Mouse (Mus musculus) lung, embryonic 15.5 days (tissue): ENCODE data around the gene Ndufb3. TPM values are rescaled to one million over a fixed set of nuclear protein-coding genes. Genes with fewer than 3 reads are reported as not detected.
"Not testable (repeated sequence)": the region's sequence is repeated elsewhere in the genome, so short reads cannot be mapped to it uniquely, and the experiment has no call there.

Experiments
- ATAC-seq: fragments of 200-750 bp; cut with Nextera tagmentation; 2 replicates; pipeline ENCODE4 v1.8.0; 2017; ENCODE audit warnings: moderate number of reproducible peaks, borderline replicate concordance; ENCODE audit not compliant: low FRiP score, low TSS enrichment; ENCODE audit errors: extremely low read depth
- H3K27ac ChIP-seq: fragments of 300-500 bp; sonication (generic); 2 replicates; pipeline ENCODE4 v1.5.1; 2015; ENCODE audit warnings: moderate library complexity, mild to moderate bottlenecking, inconsistent platforms
- H3K27me3 ChIP-seq: fragments of 300-500 bp; sonication (generic); 2 replicates; pipeline ENCODE4 v1.6.1; 2015; ENCODE audit warnings: inconsistent platforms
- H3K36me3 ChIP-seq: fragments of 300-500 bp; sonication (generic); 2 replicates; pipeline ENCODE4 v1.6.1; 2015; ENCODE audit warnings: inconsistent platforms
- H3K4me1 ChIP-seq: fragments of 300-500 bp; sonication (generic); 2 replicates; pipeline ENCODE4 v1.6.1; 2015; ENCODE audit warnings: inconsistent platforms
- H3K4me2 ChIP-seq: fragments of 300-500 bp; sonication (generic); 2 replicates; pipeline ENCODE4 v1.6.1; 2015; ENCODE audit warnings: inconsistent platforms, mild to moderate bottlenecking, moderate library complexity
- H3K4me3 ChIP-seq: fragments of 300-500 bp; sonication (generic); 2 replicates; pipeline ENCODE4 v1.5.1; 2015; ENCODE audit warnings: mild to moderate bottlenecking, inconsistent platforms
- H3K9ac ChIP-seq: fragments of 300-500 bp; sonication (generic); 2 replicates; pipeline ENCODE4 v1.6.1; 2015; ENCODE audit warnings: inconsistent platforms
- H3K9me3 ChIP-seq: fragments of 300-500 bp; sonication (generic); 2 replicates; pipeline ENCODE4 v1.6.1; 2016; ENCODE audit warnings: inconsistent platforms
- WGBS: fragments of 180-500 bp; shearing (Covaris S2); methylation state at CpG from one replicate; pipeline ENCODE4 v1.1.7; 2015; 5-methylcytosine and 5-hydroxymethylcytosine counted together
- polyA plus RNA-seq: library from polyadenylated mRNA; unstranded; fragments of >200 nt; fragmentation: Nextera tagmentation; extraction: Ambion mirVana; gene quantifications from 2 replicates; pipeline ENCODE4 v1.2.1, GENCODE M21; 2015

The Ndufb3 gene
- 157 and 166 TPM in 2 replicates for polyA plus RNA-seq

DNA sequence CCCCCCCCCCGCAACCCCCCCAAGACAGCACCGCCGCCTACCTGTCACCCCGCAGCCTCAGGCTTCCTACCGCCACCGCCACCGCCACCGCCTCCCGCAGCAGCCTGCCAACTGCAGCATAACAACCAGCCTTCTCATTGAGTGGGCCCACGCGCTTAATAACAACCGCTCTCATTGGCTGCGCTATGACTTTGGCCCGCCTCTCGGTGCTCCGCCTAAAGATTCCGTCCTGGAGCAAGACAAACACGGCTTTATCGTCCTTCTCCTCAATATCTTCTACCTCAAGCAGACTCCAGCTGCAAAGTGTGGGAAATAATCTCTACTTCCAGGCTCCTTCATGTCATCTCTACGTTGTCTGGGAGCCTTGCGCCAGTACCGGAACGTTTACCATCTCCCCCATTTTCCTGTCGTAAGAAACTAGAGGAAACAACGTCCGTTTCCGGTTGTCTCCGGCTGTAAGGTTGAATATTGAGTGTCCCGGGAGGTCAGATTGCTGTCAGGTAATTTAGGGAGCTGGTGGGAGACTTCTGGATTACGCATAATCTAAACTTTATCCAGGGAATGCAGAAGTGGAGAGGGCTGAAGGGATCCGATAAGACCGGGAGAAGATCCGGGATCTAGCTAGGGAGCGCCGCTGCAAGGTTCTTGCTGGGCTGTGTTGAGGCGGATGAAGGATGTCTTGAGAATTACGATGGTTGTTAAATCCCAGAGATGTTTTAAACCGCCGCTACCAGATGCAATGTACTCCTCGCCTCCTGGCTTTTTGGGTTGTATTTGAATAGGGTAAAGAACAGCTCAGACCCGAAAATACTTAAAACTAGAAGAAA lies at the start of gene Ndufb3, which contains the start of gene Fam126b:
Ndufb3 (plus strand) TSS at position 214 of the 827 bp plus-strand sequence.
Fam126b (minus strand) TSS at position 153 of the 827 bp plus-strand sequence.
- H3K27ac ChIP-seq = peak within 1 kb of the TSS; percentile 79
- H3K4me3 ChIP-seq = peak within 1 kb of the TSS; percentile 69
- 0 out of 2 replicates have a peak, but pooled peaks cover 5% of the 10 kb centered on the region for H3K36me3 ChIP-seq
- peaks cover 17% of the 10 kb centered on the region for H3K4me1 ChIP-seq
- H3K27me3 ChIP-seq = no peaks in the 10 kb centered on the region
- H3K9me3 ChIP-seq = no peaks in the 10 kb centered on the region
- peak within 1 kb of the TSS; percentile 91 for H3K9ac ChIP-seq
- ATAC-seq = peak; percentile 96; the same call in 1 of the 2 replicates
- peak within 1 kb of the TSS; percentile 85 for H3K4me2 ChIP-seq
- under 1% methylated on average over 41 of the region's 41 CpGs for WGBS

DNA sequence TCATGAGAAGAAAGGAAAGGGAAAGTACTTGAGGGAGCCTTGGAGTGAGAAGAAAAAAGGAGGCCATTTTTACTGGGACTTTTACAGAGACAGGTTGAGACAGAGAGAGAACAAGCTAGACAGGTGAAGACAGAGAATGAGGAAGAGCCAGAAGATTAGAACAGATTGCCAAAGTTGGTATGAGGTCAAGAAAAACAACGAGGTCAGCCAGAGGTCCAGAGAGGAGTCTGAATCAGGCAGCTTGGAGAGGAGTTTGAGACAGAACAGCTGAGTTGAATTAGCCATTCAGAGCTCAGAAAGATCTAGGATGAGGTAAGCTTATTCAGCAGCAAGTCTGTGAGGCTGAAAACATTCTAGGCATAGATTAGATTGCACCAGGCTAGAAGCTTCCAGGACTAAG lies 44.8 kb upstream of the Ndufb3 start:
- ATAC-seq = no peak
- H3K4me2 ChIP-seq = no peak overlapping the region
- H3K27me3 ChIP-seq = no peaks in the 10 kb centered on the region
- no peaks in the 10 kb centered on the region for H3K4me1 ChIP-seq
- H3K4me3 ChIP-seq = no peak overlapping the region
- H3K27ac ChIP-seq = no peak overlapping the region
- H3K36me3 ChIP-seq = peaks cover 20% of the 10 kb centered on the region
- no peak overlapping the region for H3K9ac ChIP-seq
- 77% methylated on average over 1 of the region's 1 CpGs for WGBS
- no peaks in the 10 kb centered on the region for H3K9me3 ChIP-seq

- ATAC-seq = not testable (repeated sequence)
Observed at GRCm38 (mm10) chr1:58560370-58560769, 25.8 kb upstream of the Ndufb3 start.

GRCm38 (mm10) chr1:58562455-58562854 lies 23.7 kb upstream of the Ndufb3 start:
- Histone ChIP-seq H3K27me3 (no peaks in the 10 kb centered on the region), H3K4me2 (no peak overlapping the region), H3K36me3 (0 out of 2 replicates have a peak, but pooled peaks cover 6% of the 10 kb centered on the region), H3K4me1 (no peaks in the 10 kb centered on the region), H3K27ac (no peak overlapping the region), H3K9me3 (no peaks in the 10 kb centered on the region), H3K4me3 (no peak overlapping the region), H3K9ac (no peak overlapping the region)
- ATAC-seq = no peak
- WGBS = 89% methylated on average over 1 of the region's 1 CpGs

More at GRCm38 (mm10) chr1:58560370-58560769, 25.8 kb upstream of the Ndufb3 start:
- H3K4me2 ChIP-seq, H3K4me3 ChIP-seq, H3K36me3 ChIP-seq, H3K9me3 ChIP-seq, H3K9ac ChIP-seq, H3K27ac ChIP-seq, H3K27me3 ChIP-seq, H3K4me1 ChIP-seq: not testable (repeated sequence)
- WGBS = 84% methylated on average over 6 of the region's 6 CpGs

DNA sequence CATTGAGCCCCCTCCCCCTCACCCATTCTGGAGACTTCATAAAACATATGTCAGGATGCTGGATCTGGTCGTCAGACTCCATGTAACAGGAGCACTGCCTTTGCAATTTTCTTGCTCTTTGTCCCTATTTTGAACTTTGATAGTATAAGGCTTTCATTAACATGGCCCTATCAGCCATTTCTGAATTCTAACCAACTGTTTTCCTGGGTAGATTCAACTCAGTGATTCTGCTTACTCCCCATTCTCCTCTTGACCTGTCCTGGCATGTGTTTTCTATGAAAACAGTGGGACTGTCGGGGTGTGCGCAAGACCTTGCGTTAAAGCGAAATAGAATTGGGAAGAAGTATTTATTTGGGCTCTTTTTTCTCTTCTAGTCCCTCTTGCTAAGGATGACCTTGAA lies 21.2 kb upstream of the Ndufb3 start:
- no peak overlapping the region for H3K4me2 ChIP-seq
- H3K9ac ChIP-seq = no peak overlapping the region
- no peaks in the 10 kb centered on the region for H3K27me3 ChIP-seq
- H3K4me3 ChIP-seq = no peak overlapping the region
- H3K36me3 ChIP-seq = 0 out of 2 replicates have a peak, but pooled peaks cover 2% of the 10 kb centered on the region
- no peak overlapping the region for H3K27ac ChIP-seq
- no peaks in the 10 kb centered on the region for H3K9me3 ChIP-seq
- H3K4me1 ChIP-seq = no peaks in the 10 kb centered on the region
- 90% methylated on average over 5 of the region's 5 CpGs for WGBS
- ATAC-seq = no peak

DNA sequence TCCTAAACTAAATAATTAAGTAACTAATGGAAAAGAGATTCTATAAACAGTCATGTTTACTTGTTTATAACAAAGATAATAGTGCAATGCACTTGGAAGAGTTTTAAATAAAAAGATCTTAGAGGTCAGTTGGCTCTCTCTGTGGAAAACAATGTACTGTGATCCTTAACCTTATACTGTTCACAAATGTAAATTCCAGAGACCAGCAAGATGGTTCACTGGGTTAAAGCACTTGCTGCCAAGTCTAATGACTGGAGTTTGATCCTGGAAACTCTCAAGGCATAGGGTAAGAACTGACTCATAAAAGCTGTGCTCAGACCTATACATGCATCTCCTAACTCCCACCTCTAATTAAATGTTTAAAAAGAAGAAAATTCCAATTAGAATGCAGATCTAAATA lies 19.6 kb upstream of the Ndufb3 start:
- Histone ChIP-seq H3K27ac (no peak overlapping the region), H3K27me3 (no peaks in the 10 kb centered on the region), H3K4me3 (no peak overlapping the region), H3K4me1 (no peaks in the 10 kb centered on the region), H3K9ac (no peak overlapping the region), H3K4me2 (no peak overlapping the region), H3K9me3 (no peaks in the 10 kb centered on the region), H3K36me3 (no peaks in the 10 kb centered on the region)
- no peak; the same call in 1 of the 2 replicates for ATAC-seq

DNA sequence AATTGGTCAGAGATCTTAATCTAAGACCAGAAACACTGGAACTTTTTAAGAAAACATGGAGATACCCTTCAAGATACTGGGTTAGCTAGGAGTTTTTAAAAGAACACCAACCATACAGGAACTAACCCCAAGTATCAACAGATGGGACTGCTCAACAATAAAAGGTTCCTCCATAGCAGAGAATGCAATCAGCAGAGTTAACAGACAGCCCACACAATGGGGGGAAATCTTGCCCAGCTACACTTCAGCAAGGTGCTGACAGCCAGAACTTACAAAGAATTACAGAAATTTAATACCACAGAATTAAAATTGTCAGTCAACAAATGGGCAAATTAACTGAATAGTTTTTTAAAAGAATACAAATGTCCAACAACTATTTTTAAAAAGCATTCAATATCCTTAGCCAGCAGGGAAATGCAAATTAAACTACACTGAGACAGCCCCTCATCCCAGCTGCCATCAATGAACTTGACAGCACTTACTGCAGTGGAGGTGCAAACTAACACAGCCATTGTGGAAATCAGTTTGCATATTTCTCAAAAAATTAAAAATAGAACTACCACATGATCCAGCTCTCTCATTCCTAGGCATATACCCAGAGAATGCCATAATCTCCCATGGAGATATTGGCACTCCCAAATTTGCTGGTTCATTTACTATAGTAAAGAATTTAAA lies 17.6 kb upstream of the Ndufb3 start:
- no peaks in the 10 kb centered on the region for H3K36me3 ChIP-seq
- no peaks in the 10 kb centered on the region for H3K4me1 ChIP-seq
- no peak overlapping the region for H3K9ac ChIP-seq
- H3K4me3 ChIP-seq = no peak overlapping the region
- no peak overlapping the region for H3K4me2 ChIP-seq
- no peaks in the 10 kb centered on the region for H3K9me3 ChIP-seq
- ATAC-seq = no peak
- no peak overlapping the region for H3K27ac ChIP-seq
- H3K27me3 ChIP-seq = no peaks in the 10 kb centered on the region

- Histone ChIP-seq H3K9me3 (no peaks in the 10 kb centered on the region), H3K9ac (no peak overlapping the region), H3K4me3 (no peak overlapping the region), H3K36me3 (no peaks in the 10 kb centered on the region), H3K27ac (no peak overlapping the region), H3K4me2 (no peak overlapping the region), H3K4me1 (no peaks in the 10 kb centered on the region), H3K27me3 (no peaks in the 10 kb centered on the region)
- ATAC-seq = no peak
- WGBS = 45% methylated on average over 4 of the region's 4 CpGs
Observed at GRCm38 (mm10) chr1:58570437-58570836, 15.7 kb upstream of the Ndufb3 start.

- Histone ChIP-seq H3K4me1 (peaks cover 5% of the 10 kb centered on the region; the same call in 1 of the 2 replicates), H3K9ac (no peak overlapping the region), H3K4me3 (no peak overlapping the region), H3K9me3 (no peaks in the 10 kb centered on the region), H3K36me3 (no peaks in the 10 kb centered on the region), H3K4me2 (no peak overlapping the region), H3K27me3 (no peaks in the 10 kb centered on the region), H3K27ac (no peak overlapping the region)
- WGBS = 91% methylated on average over 2 of the region's 2 CpGs
- no peak for ATAC-seq
Observed at GRCm38 (mm10) chr1:58579179-58579578, 7.0 kb upstream of the Ndufb3 start.

DNA sequence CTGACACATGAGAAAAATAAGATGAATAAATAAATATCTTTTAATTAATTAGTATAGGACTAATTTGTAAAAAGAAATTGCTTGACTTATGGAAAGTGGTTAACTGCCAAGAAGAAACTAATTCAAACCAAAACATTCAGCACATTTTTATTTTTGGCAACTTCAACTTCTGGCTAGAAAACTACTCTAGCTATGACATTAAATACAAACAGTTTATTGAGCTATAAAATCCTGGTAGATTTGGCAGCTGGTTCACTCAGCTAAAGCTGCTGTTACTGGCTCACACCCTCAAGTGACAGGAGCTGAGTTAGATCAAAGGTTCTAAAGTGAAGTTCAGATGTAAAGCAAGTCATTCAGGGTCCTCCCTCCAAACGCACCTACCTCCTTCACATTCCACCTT lies 3.6 kb upstream of the Ndufb3 start:
- H3K27me3 ChIP-seq = no peaks in the 10 kb centered on the region
- ATAC-seq = no peak

DNA sequence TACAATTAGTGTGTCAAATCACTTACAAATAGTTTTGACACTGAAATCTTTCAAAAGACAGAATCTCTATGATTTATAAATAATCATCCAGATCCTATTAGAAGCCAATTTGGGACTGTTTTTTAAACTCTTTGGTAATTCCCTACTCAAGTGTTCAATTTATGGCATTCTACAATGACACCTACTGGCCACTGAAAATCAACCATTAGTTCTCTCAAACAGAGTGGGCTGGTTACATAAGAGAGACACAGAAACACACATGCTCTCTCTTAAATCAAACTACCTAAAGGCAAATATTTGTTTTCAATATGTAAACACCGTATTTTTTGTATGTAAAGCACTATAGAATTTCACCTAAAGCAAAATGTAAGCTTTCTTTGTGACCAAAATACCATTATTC lies 1.9 kb upstream of the Ndufb3 start:
- no peak overlapping the region for H3K4me3 ChIP-seq
- no peaks in the 10 kb centered on the region for H3K27me3 ChIP-seq
- no peaks in the 10 kb centered on the region for H3K9me3 ChIP-seq
- H3K27ac ChIP-seq = no peak overlapping the region
- WGBS = 74% methylated on average over 1 of the region's 1 CpGs
- no peak overlapping the region for H3K9ac ChIP-seq
- no peak for ATAC-seq
- no peak overlapping the region for H3K4me2 ChIP-seq
- peaks cover 17% of the 10 kb centered on the region for H3K4me1 ChIP-seq
- H3K36me3 ChIP-seq = no peaks in the 10 kb centered on the region

More for the DNA sequence above, 3.6 kb upstream of the Ndufb3 start:
- no peak overlapping the region for H3K9ac ChIP-seq
- 37% methylated on average over 1 of the region's 1 CpGs for WGBS
- H3K27ac ChIP-seq = no peak overlapping the region
- no peaks in the 10 kb centered on the region for H3K36me3 ChIP-seq
- H3K4me2 ChIP-seq = no peak overlapping the region
- no peaks in the 10 kb centered on the region for H3K9me3 ChIP-seq
- H3K4me3 ChIP-seq = no peak overlapping the region
- peaks cover 16% of the 10 kb centered on the region for H3K4me1 ChIP-seq
